Mouse (Mus musculus): ENCODE measurements around the gene Skint11. TPM values are rescaled to one million over a fixed set of nuclear protein-coding genes. Genes with fewer than 3 reads are reported as not detected.
"Not testable (repeated sequence)": the region's sequence is repeated elsewhere in the genome, so short reads cannot be mapped to it uniquely, and the experiment has no call there.

The Skint11 gene
- not detected for total RNA-seq (2021)
- long read RNA-seq, experiment 1 = 0 reads
- long read RNA-seq, experiment 2 = 0 reads

GRCm38 (mm10) chr4:114163084-114163483 lies at the start of gene Skint11:
TSS of gene Skint11 (plus strand) at chr4:114163384.
- no peak for DNase-seq (ENCODE audit: low spot score in 2 of 2)
- intact Hi-C loops (cut with DNase I) = no loop called here

- intact Hi-C loops (cut with DNase I) = no loop called here
- no peak for DNase-seq (ENCODE audit: low spot score in 2 of 2)
These were observed 2.0 kb upstream of the Skint11 start for GRCm38 (mm10) chr4:114161149-114161548.

GRCm38 (mm10) chr4:114172898-114173297 lies 9.7 kb downstream of the Skint11 start:
- peak in 1 of 2 experiments; percentile 1 for DNase-seq (ENCODE audit: low spot score in 2 of 2)
- intact Hi-C loops (cut with DNase I) = not testable (repeated sequence)

GRCm38 (mm10) chr4:114256906-114257305 lies 93.7 kb downstream of the Skint11 start:
- intact Hi-C loops (cut with DNase I); DNase-seq (ENCODE audit: low spot score in 2 of 2): not testable (repeated sequence)

Other genes with a start within 250 kb of the Skint11 start
- not detected for gene Skint5, start 163.9 kb upstream of the Skint11 start, total RNA-seq (2021)
- gene Trabd2b, start 243.3 kb downstream of the Skint11 start, total RNA-seq (2021) = 1 to 10 TPM; 4.1 to 4.9 TPM

Measured in left cerebral cortex, postnatal 14 days (tissue).